Mouse (Mus musculus): ENCODE data around the gene Tespa1.
"Not testable (repeated sequence)": the region's sequence is repeated elsewhere in the genome, so short reads cannot be mapped to it uniquely, and the experiment has no call there.

Tespa1 gene

GRCm38 (mm10) chr10:130363438-130364164, 40.9 kb downstream of the Tespa1 start:
- no peak for DNase-seq (ENCODE audit: low spot score)

GRCm38 (mm10) chr10:130364766-130365165, 42.1 kb downstream of the Tespa1 start:
- DNase-seq (ENCODE audit: low spot score), result no peak

GRCm38 (mm10) chr10:130368384-130368783, 45.7 kb downstream of the Tespa1 start:
- no peak for DNase-seq (ENCODE audit: low spot score)

GRCm38 (mm10) chr10:130370005-130370682, 47.5 kb downstream of the Tespa1 start:
- DNase-seq (ENCODE audit: low spot score), result no peak

GRCm38 (mm10) chr10:130371644-130372043, 49.0 kb downstream of the Tespa1 start:
- DNase-seq (ENCODE audit: low spot score), result no peak

- DNase-seq (ENCODE audit: low spot score), result no peak
Observed at GRCm38 (mm10) chr10:130372491-130373173, 50.0 kb downstream of the Tespa1 start.

- no peak for DNase-seq (ENCODE audit: low spot score)
Observed at GRCm38 (mm10) chr10:130375145-130375544, 52.5 kb downstream of the Tespa1 start.

- no peak for DNase-seq (ENCODE audit: low spot score)
Observed at GRCm38 (mm10) chr10:130394232-130394631, 71.6 kb downstream of the Tespa1 start, which contains the start of gene Vmn2r84. Gene Vmn2r84 (minus strand): TSS chr10:130394332.

- not testable (repeated sequence) for DNase-seq (ENCODE audit: low spot score)
Observed at GRCm38 (mm10) chr10:130412167-130412698, 89.6 kb downstream of the Tespa1 start.

Measured in urinary bladder, postnatal 10 days (tissue).